Mouse (Mus musculus) embryonic facial prominence, embryonic 14.5 days (tissue): ENCODE measurements at regions not wholly inside any gene's neighbourhood (a gene's known extent, or its start where the extent isn't known, plus 50 kb on each side); places are given as distances from the start of the nearest gene placed in this dataset.
"Not testable (repeated sequence)": the region's sequence is repeated elsewhere in the genome, so short reads cannot be mapped to it uniquely, and the experiment has no call there.

Experiments used
- ATAC-seq: fragments of 200-750 bp; cut with Nextera tagmentation; 2 replicates; pipeline ENCODE4 v1.8.0; 2017; ENCODE audit warnings: low read depth, moderate number of reproducible peaks, moderate TSS enrichment
- DNase-seq: peaks from one replicate; pipeline ENCODE4 v3.0.0-alpha.2; 2015; ENCODE audit warnings: low spot score
- H3K27ac ChIP-seq: fragments of 300-500 bp; sonication (generic); replicated peaks from 2 replicates; pipeline ENCODE4 v1.5.1; 2014; ENCODE audit warnings: low read depth, mild to moderate bottlenecking, low read length, moderate library complexity
- H3K27me3 ChIP-seq: fragments of 300-500 bp; sonication (generic); replicated peaks from 2 replicates; pipeline ENCODE4 v1.6.1; 2014; ENCODE audit warnings: low read length; ENCODE audit not compliant: control insufficient read depth, insufficient read depth
- H3K36me3 ChIP-seq: fragments of 300-500 bp; sonication (generic); 2 replicates; pipeline ENCODE4 v1.6.1; 2014; ENCODE audit warnings: low read length, mixed read lengths; ENCODE audit not compliant: control insufficient read depth, insufficient read depth
- H3K4me1 ChIP-seq: fragments of 300-500 bp; sonication (generic); 2 replicates; pipeline ENCODE4 v1.6.1; 2014; ENCODE audit warnings: antibody characterized with exemption, low read length; ENCODE audit not compliant: control insufficient read depth, insufficient read depth
- H3K4me2 ChIP-seq: fragments of 300-500 bp; sonication (generic); 2 replicates; pipeline ENCODE4 v1.6.1; 2014; ENCODE audit warnings: low read depth, mild to moderate bottlenecking, low read length, moderate library complexity, mixed read lengths
- H3K4me3 ChIP-seq: fragments of 300-500 bp; sonication (generic); 2 replicates; pipeline ENCODE4 v1.5.1; 2014; ENCODE audit warnings: low read depth, mild to moderate bottlenecking, low read length
- H3K9ac ChIP-seq: fragments of 300-500 bp; sonication (generic); 2 replicates; pipeline ENCODE4 v1.6.1; 2014; ENCODE audit warnings: low read depth, mild to moderate bottlenecking, low read length, moderate library complexity, mixed read lengths
- H3K9me3 ChIP-seq: fragments of 300-500 bp; sonication (generic); 2 replicates; pipeline ENCODE4 v1.6.1; 2016; ENCODE audit warnings: low read length; ENCODE audit not compliant: control insufficient read depth
- WGBS: fragments of 180-500 bp; shearing (Covaris S2); extraction: QIAGEN DNeasy Blood & Tissue Kit; methylation state at CpG from one replicate; pipeline ENCODE4 v1.1.7; 2014; 5-methylcytosine and 5-hydroxymethylcytosine counted together

DNA sequence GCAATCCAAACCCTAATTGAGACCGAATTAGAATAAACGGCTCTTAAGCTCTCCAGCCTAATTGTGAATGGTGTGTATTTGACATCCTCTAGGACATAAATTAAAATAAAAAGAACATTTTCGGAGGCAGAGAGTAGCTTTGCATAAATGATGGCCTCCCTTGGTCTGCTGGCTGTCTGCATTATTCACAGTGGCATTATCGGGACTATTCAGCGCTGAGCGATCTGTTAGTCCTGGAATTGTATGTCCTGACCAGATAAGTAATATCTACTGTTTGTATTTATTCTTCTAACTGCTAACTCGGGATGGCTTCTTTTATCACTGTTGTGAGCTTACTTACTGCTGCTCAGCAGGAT, 299.6 kb downstream of the Chl1 start:
- 18% methylated on average over 7 of the region's 7 CpGs for WGBS
- no peaks in the 10 kb centered on the region for H3K9me3 ChIP-seq
- H3K4me3 ChIP-seq = peak overlapping the region; percentile 7; the same call in 1 of the 2 replicates
- ATAC-seq (no peak), DNase-seq (no peak)
- no peak overlapping the region for H3K9ac ChIP-seq
- H3K27ac ChIP-seq = no peak overlapping the region
- H3K4me1 ChIP-seq = no peaks in the 10 kb centered on the region
- no peaks in the 10 kb centered on the region for H3K36me3 ChIP-seq
- peaks cover 5% of the 10 kb centered on the region; the same call in 1 of the 2 replicates for H3K27me3 ChIP-seq
- H3K4me2 ChIP-seq = peak overlapping the region; percentile 42

DNA sequence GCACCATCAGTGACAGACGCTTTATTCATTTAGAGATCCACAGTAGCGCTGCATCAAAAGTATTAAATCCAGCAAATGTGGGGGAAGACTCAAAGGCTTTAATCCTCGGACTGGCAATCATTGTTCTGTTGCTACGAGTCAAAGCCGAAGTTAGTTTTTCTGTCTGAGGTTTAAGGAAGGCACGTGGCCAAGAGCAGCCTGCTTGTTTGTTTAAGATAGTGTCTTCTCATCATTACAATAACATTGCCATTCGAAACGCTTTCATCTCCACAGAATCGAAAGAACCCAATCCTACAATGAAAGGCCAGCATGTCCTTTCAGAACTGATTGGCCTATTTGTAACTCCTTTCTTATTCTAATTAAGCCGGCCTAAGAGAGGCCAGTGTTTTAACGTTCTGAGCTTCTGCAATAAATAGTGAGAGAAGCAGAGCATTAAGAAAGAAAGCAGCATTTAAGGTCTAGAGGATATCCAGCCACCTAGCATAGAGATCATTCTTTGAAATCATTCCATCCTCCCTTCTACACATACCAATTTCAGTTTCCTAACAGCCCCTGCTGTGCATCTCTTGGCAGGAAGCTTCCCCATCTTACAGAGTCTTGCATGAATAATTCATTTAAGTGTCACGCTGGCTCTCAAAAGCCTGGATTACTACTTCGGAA, 300.1 kb downstream of the Chl1 start:
- Histone ChIP-seq H3K9me3 (no peaks in the 10 kb centered on the region), H3K4me3 (peak overlapping the region; percentile 7; the same call in 1 of the 2 replicates), H3K4me1 (no peaks in the 10 kb centered on the region), H3K27ac (no peak overlapping the region), H3K9ac (no peak overlapping the region), H3K27me3 (peaks cover 5% of the 10 kb centered on the region; the same call in 1 of the 2 replicates), H3K4me2 (peak overlapping the region; percentile 42), H3K36me3 (no peaks in the 10 kb centered on the region)
- no peak for ATAC-seq
- peak; percentile 38 for DNase-seq
- WGBS = 4% methylated on average over 13 of the region's 13 CpGs

DNA sequence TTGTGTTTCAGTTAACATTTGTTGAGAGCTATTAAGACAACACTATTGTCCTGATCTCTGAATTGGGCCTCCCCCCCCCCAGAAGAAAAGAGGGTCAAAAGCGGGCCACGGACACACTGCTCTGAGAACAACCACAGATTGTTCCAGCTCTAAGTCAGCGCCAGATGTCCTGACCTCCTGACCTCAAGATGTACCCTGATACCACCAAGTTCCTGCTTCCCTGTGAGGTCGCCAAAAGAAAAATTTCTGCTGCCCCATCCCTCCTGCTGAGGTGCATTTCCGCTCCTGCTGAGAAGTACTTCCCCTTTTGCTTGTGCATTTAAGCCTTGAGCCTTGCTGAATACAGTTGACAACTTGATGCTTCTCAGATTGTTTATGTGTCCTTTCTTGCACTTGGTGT, 306.0 kb downstream of the Chl1 start:
- WGBS = 56% methylated on average over 5 of the region's 5 CpGs
- not testable (repeated sequence) for H3K4me1 ChIP-seq, H3K36me3 ChIP-seq, H3K9me3 ChIP-seq, H3K27ac ChIP-seq, H3K4me3 ChIP-seq, H3K9ac ChIP-seq, DNase-seq, H3K27me3 ChIP-seq, ATAC-seq, H3K4me2 ChIP-seq

DNA sequence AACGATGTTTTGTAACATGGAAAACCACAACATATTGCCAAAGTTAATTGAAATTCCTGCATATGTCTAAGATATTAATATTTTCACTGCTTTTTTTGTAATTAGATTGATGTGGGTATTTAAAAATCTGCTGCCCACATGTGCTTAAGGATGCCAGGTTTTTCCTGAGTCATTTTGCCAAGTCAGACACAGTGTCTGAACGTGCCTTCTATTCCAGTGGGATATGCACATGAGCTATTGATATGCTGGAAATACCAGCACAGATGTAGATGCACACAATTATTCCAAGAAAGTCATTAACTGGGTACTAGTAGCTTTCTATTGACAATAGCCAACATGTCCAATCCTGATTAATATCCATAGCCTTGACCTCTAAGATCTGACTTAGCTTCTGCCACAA, 315.7 kb downstream of the Chl1 start:
- Histone ChIP-seq H3K4me3 (no peak overlapping the region), H3K9ac (no peak overlapping the region), H3K27ac (no peak overlapping the region), H3K4me1 (no peaks in the 10 kb centered on the region), H3K36me3 (no peaks in the 10 kb centered on the region), H3K4me2 (no peak overlapping the region), H3K9me3 (no peaks in the 10 kb centered on the region), H3K27me3 (no peaks in the 10 kb centered on the region)
- DNase-seq (no peak), ATAC-seq (no peak)
- WGBS = 48% methylated on average over 2 of the region's 2 CpGs

DNA sequence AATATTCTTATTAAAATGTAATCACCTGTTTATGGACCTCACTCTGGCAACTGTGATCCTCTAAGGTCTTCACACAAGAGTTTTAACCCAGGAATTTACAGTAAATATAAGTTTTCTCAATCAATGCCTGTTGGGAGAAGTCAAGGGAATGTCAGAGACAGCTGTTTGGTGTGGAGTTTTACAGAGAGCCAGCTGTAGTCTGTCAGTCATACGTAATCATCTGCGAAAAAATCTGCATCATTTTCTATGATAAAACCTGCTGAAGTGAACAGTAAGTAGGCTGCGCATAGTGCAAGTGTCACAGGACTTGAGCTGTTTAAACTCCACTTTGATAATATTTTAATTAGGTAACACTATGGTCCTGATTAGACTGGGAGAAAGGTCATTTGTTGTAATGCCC, 317.2 kb downstream of the Chl1 start:
- H3K4me1 ChIP-seq = no peaks in the 10 kb centered on the region
- no peak for DNase-seq
- H3K27me3 ChIP-seq = no peaks in the 10 kb centered on the region
- H3K4me3 ChIP-seq = no peak overlapping the region
- no peaks in the 10 kb centered on the region for H3K9me3 ChIP-seq
- WGBS = 90% methylated on average over 3 of the region's 3 CpGs
- H3K4me2 ChIP-seq = no peak overlapping the region
- H3K9ac ChIP-seq = no peak overlapping the region
- no peak for ATAC-seq
- H3K27ac ChIP-seq = no peak overlapping the region
- no peaks in the 10 kb centered on the region for H3K36me3 ChIP-seq

DNA sequence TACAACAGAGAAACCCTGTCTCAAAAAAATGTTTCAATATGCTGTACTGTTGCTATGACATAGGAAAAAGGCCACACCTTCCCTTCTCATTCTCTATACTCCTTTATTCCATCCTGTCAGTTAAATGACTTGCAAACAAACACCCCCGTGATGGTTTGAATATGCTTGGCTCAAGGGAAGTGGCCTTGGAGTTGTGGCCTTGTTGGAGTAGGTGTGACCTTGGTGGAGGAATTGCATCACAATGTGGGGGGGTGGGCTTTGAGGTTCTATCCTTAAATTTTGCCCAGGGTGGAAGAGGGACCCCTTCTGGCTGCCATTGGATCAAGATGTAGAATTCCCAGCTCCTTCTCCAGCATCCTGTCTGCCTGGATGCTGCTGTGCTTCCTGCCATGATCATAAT, 318.5 kb downstream of the Chl1 start:
- Histone ChIP-seq H3K9me3 (no peaks in the 10 kb centered on the region), H3K4me2 (no peak overlapping the region), H3K4me1 (no peaks in the 10 kb centered on the region), H3K36me3 (no peaks in the 10 kb centered on the region), H3K27me3 (no peaks in the 10 kb centered on the region), H3K27ac (no peak overlapping the region), H3K4me3 (no peak overlapping the region), H3K9ac (no peak overlapping the region)
- 85% methylated on average over 1 of the region's 1 CpGs for WGBS
- no peak for DNase-seq
- ATAC-seq = no peak

DNA sequence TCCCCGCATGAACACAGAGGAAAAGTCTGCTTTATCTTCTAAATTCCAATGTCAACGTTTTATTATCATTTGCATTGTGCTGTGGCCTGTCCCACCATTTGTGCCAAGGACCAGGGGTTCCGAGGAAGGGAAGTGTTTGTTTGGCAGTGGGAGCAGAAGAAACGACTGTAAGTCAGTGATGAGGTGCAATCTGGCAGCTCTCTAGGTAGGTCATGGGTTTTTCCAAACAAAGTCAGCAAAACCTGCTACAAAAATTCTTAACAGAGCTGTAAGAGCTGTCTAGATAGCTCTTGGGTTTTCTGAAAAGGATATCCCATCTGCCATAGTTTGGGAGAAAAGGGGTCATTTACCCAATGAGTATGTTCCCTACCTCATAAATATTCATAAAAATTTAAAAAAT, 321.9 kb downstream of the Chl1 start:
- ATAC-seq (no peak), DNase-seq (no peak)
- H3K9me3 ChIP-seq = no peaks in the 10 kb centered on the region
- H3K4me2 ChIP-seq = no peak overlapping the region
- no peak overlapping the region for H3K4me3 ChIP-seq
- WGBS = 71% methylated on average over 4 of the region's 4 CpGs
- no peak overlapping the region for H3K9ac ChIP-seq
- H3K4me1 ChIP-seq = no peaks in the 10 kb centered on the region
- H3K36me3 ChIP-seq = no peaks in the 10 kb centered on the region
- no peaks in the 10 kb centered on the region for H3K27me3 ChIP-seq
- H3K27ac ChIP-seq = no peak overlapping the region

DNA sequence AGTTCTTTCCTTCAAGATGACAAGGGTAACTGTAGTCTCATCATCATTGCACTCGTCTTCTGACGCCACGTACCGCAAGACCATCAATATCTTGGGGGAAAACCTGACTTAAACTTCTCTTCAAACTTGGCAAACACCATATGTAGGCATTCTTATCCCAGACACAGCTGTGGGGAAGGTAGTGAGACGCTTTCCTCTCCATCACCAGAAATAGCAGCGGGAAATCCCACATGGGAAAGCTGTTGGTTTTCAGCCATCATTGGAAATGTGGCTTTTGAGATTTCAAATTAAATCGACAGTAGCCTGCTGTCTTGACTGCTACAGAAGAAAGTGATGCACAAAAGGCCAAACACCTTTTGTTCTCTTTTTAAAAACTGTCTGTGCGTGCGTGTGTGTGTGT, 322.4 kb downstream of the Chl1 start:
- no peak for ATAC-seq
- H3K4me1 ChIP-seq = no peaks in the 10 kb centered on the region
- no peak overlapping the region for H3K9ac ChIP-seq
- H3K4me2 ChIP-seq = no peak overlapping the region
- no peaks in the 10 kb centered on the region for H3K9me3 ChIP-seq
- 75% methylated on average over 9 of the region's 9 CpGs for WGBS
- no peaks in the 10 kb centered on the region for H3K27me3 ChIP-seq
- H3K36me3 ChIP-seq = no peaks in the 10 kb centered on the region
- no peak overlapping the region for H3K4me3 ChIP-seq
- no peak overlapping the region for H3K27ac ChIP-seq
- DNase-seq = no peak

DNA sequence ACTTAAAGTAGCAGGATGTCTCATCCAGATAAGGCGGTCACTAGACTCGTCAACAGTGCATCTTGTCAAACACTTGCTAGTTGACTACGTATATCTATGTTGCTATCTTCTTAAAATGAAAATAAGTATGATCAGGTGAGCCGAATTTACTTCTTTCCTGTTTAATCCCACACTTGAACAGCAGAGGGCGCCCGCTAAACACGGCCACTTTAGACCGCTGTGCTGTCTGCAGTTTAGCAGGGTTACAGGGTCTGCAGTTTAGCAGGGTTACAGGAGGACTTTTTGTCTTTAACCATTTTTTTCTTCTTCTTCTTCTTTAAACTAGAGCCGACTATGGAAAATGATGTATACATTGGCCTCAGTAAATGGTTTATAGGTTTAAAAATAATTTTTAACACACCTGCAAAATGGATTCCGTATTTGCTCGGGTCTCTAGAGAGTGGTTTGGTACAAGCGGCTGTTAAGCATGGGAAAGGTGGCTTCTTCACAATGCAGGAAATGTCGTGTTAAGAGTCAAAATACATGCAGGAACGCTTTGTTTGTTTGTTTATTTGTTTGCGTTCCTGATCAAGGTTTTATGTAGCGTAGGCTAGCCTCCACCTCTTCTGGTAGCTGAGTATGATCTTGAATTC, 323.2 kb downstream of the Chl1 start:
- Histone ChIP-seq H3K9ac (no peak overlapping the region), H3K27me3 (no peaks in the 10 kb centered on the region), H3K9me3 (no peaks in the 10 kb centered on the region), H3K4me3 (no peak overlapping the region), H3K27ac (no peak overlapping the region), H3K4me2 (no peak overlapping the region), H3K4me1 (no peaks in the 10 kb centered on the region), H3K36me3 (no peaks in the 10 kb centered on the region)
- DNase-seq = peak; percentile 61
- ATAC-seq = no peak
- 45% methylated on average over 16 of the region's 16 CpGs for WGBS
